Mouse (Mus musculus) lung, embryonic 14.5 days (tissue): ENCODE results near the gene Vmn1r137. TPM values are rescaled to one million over a fixed set of nuclear protein-coding genes. Genes with fewer than 3 reads are reported as not detected.
"Not testable (repeated sequence)": the region's sequence is repeated elsewhere in the genome, so short reads cannot be mapped to it uniquely, and the experiment has no call there.

Experiments used
- ATAC-seq: fragments of 200-750 bp; cut with Nextera tagmentation; 2 replicates; pipeline ENCODE4 v1.8.0; 2017; ENCODE audit warnings: mild to moderate bottlenecking, moderate TSS enrichment, moderate library complexity; ENCODE audit not compliant: insufficient read depth
- DNase-seq: peaks from one replicate; pipeline ENCODE4 v3.0.0-alpha.2; 2015
- H3K27ac ChIP-seq: fragments of 300-500 bp; sonication (generic); 2 replicates; pipeline ENCODE4 v1.5.1; 2014; ENCODE audit warnings: low read depth, mild to moderate bottlenecking, moderate library complexity
- H3K27me3 ChIP-seq: fragments of 300-500 bp; sonication (generic); 2 replicates; pipeline ENCODE4 v1.6.1; 2014; ENCODE audit warnings: low read length, control low read depth; ENCODE audit not compliant: insufficient read depth
- H3K36me3 ChIP-seq: fragments of 300-500 bp; sonication (generic); 2 replicates; pipeline ENCODE4 v1.6.1; 2014; ENCODE audit warnings: control low read depth; ENCODE audit not compliant: insufficient read depth
- H3K4me1 ChIP-seq: fragments of 300-500 bp; sonication (generic); 2 replicates; pipeline ENCODE4 v1.6.1; 2014; ENCODE audit warnings: antibody characterized with exemption, control low read depth; ENCODE audit not compliant: insufficient read depth
- H3K4me2 ChIP-seq: fragments of 300-500 bp; sonication (generic); 2 replicates; pipeline ENCODE4 v1.6.1; 2014; ENCODE audit warnings: mild to moderate bottlenecking
- H3K4me3 ChIP-seq: fragments of 300-500 bp; sonication (generic); 2 replicates; pipeline ENCODE4 v1.5.1; 2014; ENCODE audit warnings: low read depth, low read length
- H3K9ac ChIP-seq: fragments of 300-500 bp; sonication (generic); 2 replicates; pipeline ENCODE4 v1.6.1; 2014
- H3K9me3 ChIP-seq: fragments of 300-500 bp; sonication (generic); 2 replicates; pipeline ENCODE4 v1.6.1; 2016; ENCODE audit warnings: low read depth, low read length, control low read depth
- WGBS: fragments of 180-500 bp; shearing (Covaris S2); extraction: QIAGEN DNeasy Blood & Tissue Kit; methylation state at CpG from one replicate; pipeline ENCODE4 v1.1.7; 2014; 5-methylcytosine and 5-hydroxymethylcytosine counted together
- polyA plus RNA-seq: library from polyadenylated mRNA; unstranded; fragments of >200 nt; fragmentation: Nextera tagmentation; extraction: Ambion mirVana; gene quantifications from 2 replicates; pipeline ENCODE4 v1.2.1, GENCODE M21; 2014

Gene Vmn1r137
- polyA plus RNA-seq = not detected in 2 replicates

- not testable (repeated sequence) for H3K9me3 ChIP-seq, H3K4me1 ChIP-seq, H3K27me3 ChIP-seq, ATAC-seq, H3K27ac ChIP-seq, H3K4me3 ChIP-seq, DNase-seq, H3K4me2 ChIP-seq, H3K36me3 ChIP-seq, H3K9ac ChIP-seq
- no CpG with 5 or more reads among the region's 3 CpGs for WGBS
Measured at GRCm38 (mm10) chr7:21994287-21994686, at the start of gene Vmn1r137. Gene Vmn1r137, plus strand, starts transcription at chr7:21994587.

- H3K4me3 ChIP-seq, H3K36me3 ChIP-seq, H3K4me2 ChIP-seq, DNase-seq, ATAC-seq, H3K27me3 ChIP-seq, H3K9me3 ChIP-seq, H3K4me1 ChIP-seq, H3K27ac ChIP-seq, H3K9ac ChIP-seq: not testable (repeated sequence)
- no CpG with 5 or more reads among the region's 2 CpGs for WGBS
Measured at GRCm38 (mm10) chr7:22028797-22029196, 34.4 kb downstream of the Vmn1r137 start, which contains the start of gene Vmn1r138. Gene Vmn1r138, minus strand, starts transcription at chr7:22028897.

Other genes starting within 250 kb of the Vmn1r137 start
- gene Gm4175, start 233.1 kb upstream of the Vmn1r137 start, polyA plus RNA-seq = not detected in 2 replicates
- gene Gm4177, start 197.9 kb upstream of the Vmn1r137 start, polyA plus RNA-seq = not detected in 2 replicates
- not detected in 2 replicates for gene Vmn1r135, start 162.2 kb upstream of the Vmn1r137 start, polyA plus RNA-seq
- not detected in 2 replicates for gene Gm5725, start 150.3 kb upstream of the Vmn1r137 start, polyA plus RNA-seq
- gene Gm5891, start 73.3 kb upstream of the Vmn1r137 start, polyA plus RNA-seq = not detected in 2 replicates
- not detected in 2 replicates for gene Vmn1r138, start 34.3 kb downstream of the Vmn1r137 start, polyA plus RNA-seq
- gene Gm6176, start 61.7 kb downstream of the Vmn1r137 start, polyA plus RNA-seq = not detected in 2 replicates
- gene Vmn1r139, start 74.5 kb downstream of the Vmn1r137 start, polyA plus RNA-seq = not detected in 2 replicates
- not detected in 2 replicates for gene Gm16451, start 123.7 kb downstream of the Vmn1r137 start, polyA plus RNA-seq
- gene Gm10666, start 140.2 kb downstream of the Vmn1r137 start, polyA plus RNA-seq = not detected in 2 replicates
- gene Vmn1r142, start 169.4 kb downstream of the Vmn1r137 start, polyA plus RNA-seq = not detected in 2 replicates
- gene Vmn1r143, start 194.8 kb downstream of the Vmn1r137 start, polyA plus RNA-seq = not detected in 2 replicates
- not detected in 2 replicates for gene Gm8653, start 206.7 kb downstream of the Vmn1r137 start, polyA plus RNA-seq
- not detected in 2 replicates for gene Gm8453, start 234.9 kb downstream of the Vmn1r137 start, polyA plus RNA-seq